Mouse (Mus musculus): ENCODE data around the gene Akr1c12.

DNA sequence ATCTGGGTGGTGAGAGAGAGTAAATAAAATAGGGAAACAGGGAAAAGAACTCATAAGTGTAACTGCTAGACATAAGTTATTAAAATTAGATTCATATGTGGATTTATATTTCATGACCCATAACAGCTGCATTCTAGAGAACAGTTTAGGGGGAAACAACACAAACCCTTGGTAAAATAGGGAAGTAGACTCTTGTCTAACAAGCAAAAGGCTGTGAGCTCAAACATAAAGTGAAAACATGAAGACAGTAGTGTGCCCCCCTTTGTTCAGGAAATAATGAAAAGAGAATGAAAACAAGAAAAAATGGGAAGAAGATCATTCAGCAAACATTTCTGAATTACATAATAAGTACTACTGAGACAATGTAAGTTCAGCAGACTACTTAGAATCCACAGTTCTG, 8.4 kb downstream of the Akr1c12 start:
- no peak for TF ChIP-seq CTCF (conservative IDR thresholded peaks at IDR 0.05; ENCODE audit: low read length)
- no peak for TF ChIP-seq NANOG (IDR thresholded peaks at IDR 0.05; ENCODE audit: borderline replicate concordance, low read length)
- no peak for TF ChIP-seq POU5F1 (IDR thresholded peaks at IDR 0.05; ENCODE audit: borderline replicate concordance, low read length)

All from E14TG2a.4 (cell line).